Mouse (Mus musculus) c-Kit-positive CD71-positive TER-119-negative erythroid progenitor cells, embryonic 14.5 days (primary cell): Measurements from ENCODE around the gene Hsd17b3.

Experiments used
- DNase-seq: peaks from one replicate; pipeline ENCODE4 v3.0.0-alpha.2; 2013; ENCODE audit warnings: low read depth

Gene Hsd17b3

DNA sequence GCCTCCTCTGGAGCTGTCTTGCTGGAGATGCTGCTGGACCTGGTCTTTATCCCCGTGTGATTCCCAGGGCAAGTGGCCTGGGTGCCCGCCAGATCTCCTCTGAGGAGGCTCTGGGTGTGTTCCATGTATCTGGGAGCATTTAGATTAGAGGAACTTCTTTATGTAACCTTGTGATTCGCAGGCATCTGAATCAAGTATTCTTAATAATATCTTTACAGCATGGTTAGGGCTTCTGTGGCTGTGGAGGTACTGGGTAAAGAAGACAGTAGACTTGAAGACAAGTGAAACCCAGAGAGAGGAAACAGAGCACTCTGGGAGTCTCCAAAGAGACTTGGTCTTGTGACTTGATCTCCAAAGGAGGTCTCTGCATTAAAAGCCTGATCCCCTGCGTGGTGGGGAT is at the start of gene Hsd17b3:
Gene Hsd17b3 (minus strand): TSS at position 101 of the 400 bp plus-strand sequence.
- DNase-seq: no peak

DNA sequence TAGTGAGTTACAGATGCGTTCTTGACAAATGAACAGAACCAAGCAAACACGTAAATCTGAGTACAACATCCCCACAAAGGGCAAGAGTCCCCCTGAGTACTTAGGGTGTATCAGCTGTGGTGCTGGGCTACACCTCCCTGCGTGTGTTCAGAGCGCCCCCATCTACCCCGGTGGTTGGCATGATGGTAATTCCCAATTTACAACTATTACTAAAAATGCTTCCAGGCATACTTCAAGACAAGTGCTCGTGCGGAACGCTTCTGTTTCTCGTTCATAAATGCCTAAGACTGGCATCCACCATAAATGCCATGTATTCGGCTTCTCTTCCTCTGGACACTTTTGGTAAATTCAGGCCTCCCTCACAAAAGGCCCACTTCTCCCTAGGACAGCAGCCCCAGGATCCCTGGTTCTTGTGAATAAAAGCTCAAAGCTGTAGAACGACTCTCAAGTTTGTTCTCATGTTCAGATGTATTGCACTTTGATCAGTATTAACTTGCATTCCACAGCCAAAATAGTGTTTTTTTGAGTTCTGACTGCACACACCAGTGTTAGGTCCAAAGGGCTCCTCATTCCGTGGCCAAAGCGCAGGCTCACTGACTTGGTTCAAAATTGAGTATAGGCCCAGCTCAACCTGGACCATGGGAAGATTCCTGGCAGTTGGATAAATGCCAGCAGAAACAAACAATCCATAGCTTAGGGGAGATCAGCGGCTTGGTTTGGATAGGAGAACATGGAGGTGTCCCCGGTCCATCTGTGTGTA is 40.8 kb upstream of the Hsd17b3 start:
- DNase-seq: no peak

- no peak for DNase-seq
These were observed 40.0 kb upstream of the Hsd17b3 start, which contains the start of gene Slc35d2 for GRCm38 (mm10) chr13:64128858-64129615. TSS of gene Slc35d2 (minus strand) at chr13:64129368.

DNA sequence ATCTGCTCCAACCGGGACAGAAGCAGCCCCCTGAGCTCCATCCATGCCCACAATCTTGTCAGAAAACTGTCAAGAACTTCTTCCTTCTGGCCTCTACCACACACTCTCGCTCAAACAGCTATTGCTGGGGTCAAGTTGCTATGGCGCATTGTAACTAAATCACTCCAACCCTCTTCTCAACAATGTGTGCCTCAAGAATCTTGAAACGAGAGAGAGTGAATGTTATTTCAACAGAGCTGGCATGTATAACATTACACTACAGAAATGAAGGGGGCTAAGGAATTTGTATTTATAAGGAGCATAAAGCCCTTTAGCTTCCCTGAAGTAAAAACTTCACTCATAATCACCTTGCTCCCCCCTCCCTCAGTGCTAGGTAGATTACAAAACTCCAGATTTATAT is 37.3 kb upstream of the Hsd17b3 start:
- DNase-seq: no peak

- no peak for DNase-seq
These were observed 35.9 kb upstream of the Hsd17b3 start for GRCm38 (mm10) chr13:64124886-64125285.

DNA sequence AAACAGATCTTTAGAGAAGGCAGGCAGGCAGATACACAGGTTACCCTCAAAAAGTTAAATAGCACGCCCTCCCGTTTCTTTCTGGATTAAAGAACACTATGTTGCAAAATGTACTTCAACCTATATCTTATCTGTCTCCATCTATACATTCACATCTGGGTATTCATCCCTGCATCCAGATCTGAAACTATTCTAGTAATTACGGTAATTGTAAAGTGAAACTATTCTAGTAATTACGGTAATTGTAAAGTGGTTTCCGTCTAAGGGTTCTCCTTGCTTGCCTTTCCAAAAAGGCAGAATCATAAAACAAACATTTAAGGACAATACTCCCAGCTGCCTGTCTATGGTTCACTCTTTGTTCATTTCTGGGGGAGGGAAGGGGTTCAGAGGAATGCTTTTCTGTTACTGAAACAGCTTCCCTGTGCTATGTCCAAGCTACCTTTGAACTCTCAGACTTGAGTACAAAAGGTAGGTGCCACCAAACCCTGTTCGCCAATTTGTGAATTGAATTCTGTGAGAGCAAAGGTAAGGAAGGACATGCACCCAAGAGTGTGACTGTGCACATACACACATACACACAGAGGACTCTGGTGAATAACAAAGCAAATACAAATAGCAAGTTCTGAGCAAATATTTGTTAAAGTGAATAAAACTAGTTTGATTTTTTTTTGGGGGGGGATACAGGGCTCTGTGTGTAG is 34.6 kb upstream of the Hsd17b3 start:
- no peak for DNase-seq

DNA sequence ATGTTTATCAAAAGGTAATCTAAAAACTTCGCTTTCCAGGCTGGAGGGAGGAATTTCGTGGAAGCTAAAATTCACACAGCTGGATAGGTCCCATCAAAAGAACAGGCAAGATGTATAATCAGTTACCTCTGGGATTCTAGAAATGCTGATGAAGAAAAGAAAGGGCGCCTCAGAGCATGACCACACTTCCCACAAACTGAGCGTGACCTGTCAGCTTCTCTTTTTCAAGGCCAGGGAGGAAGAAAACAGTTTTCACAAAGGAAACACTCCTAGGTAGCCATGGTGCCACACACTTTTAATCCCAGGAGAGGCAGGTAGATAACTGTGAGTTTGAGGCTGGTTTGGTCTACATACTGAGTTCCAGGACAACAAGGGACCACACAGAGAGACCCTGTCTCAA is 31.7 kb upstream of the Hsd17b3 start:
- DNase-seq: no peak

GRCm38 (mm10) chr13:64117442-64117841 is 28.4 kb upstream of the Hsd17b3 start:
- DNase-seq: no peak

DNA sequence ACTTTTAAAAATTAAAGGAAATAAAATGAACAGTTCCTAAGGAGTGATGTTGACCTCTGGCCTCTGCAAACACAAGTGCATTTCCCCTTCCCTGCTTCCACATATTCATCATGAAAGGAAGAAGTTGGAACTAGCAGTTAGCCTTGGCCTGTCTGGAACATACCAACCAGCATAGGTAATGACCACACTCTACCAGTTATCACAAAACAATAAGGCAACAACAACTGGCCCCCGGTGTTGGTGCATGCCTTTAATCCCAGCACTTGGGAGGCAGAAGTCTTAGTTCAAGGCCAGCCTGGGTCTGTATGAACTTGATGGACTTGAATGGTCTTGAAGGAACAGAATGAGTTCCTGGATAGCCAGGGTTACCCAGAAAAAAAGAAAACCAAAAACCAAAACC is 21.4 kb upstream of the Hsd17b3 start:
- no peak for DNase-seq

DNA sequence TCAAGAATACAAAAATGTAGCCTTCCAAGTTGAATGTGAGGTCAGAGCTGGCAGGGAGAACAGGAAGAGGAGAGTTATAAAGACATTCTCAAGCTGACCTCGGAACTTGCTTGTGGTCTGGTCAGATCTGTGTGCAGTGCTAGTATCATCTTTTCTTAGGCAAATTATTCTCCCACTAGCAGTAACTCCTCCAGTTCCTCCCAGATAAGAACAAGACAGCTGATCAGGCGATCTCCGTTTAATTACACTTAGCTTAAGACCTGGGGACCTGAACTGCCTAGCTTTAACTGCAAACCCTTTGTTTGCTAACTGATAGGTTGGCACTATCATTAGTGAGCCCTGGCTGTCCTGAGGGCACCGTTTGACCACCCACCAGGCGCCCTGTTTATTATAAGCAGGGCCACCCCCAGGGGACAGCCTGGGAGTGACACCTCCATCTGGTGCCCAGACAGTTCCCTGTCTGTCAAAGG is 19.4 kb upstream of the Hsd17b3 start:
- DNase-seq: no peak

GRCm38 (mm10) chr13:64107535-64107934 is 18.5 kb upstream of the Hsd17b3 start:
- DNase-seq: no peak

GRCm38 (mm10) chr13:64107105-64107504 is 18.1 kb upstream of the Hsd17b3 start:
- DNase-seq: no peak

GRCm38 (mm10) chr13:64105690-64106089 is 16.7 kb upstream of the Hsd17b3 start:
- no peak for DNase-seq

DNA sequence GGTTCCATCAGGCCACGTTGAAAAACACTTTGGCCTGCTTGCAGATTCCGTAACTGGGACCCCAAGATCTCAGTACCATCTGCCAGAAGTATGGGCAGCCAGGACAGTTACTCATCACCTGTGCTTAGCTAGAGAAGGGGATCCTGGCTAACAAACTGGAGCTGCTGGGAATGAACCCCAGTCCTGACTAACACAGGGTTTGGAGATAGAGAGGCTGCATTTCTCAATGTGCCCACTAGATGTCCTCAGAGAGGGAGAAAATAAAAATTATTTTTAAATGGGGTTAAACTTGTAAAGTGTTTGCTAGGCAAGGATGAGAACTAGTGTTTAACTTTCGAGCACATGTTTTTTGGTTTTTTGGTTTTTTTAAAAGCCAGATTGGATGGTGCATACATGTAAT is 11.2 kb upstream of the Hsd17b3 start:
- peak; percentile 41 for DNase-seq

DNA sequence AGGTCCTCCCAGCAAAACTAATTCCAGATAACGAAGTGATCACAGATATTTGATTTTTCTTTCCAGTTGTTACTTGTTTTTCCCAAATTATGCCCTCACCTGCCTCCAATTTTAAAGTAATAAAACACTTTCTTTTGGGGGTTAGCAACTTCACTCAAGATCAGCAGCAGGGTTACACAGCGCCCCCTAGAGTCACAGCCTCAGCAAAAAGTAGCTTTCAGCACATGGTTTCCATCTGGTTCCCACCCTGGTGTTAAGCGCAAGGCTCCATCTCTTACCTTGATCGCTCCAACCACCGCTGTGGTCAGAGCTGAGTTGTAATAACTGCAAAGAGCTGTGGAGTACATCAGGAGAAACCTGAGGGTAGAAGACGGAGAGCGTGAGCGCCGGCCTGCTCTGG is 10.0 kb upstream of the Hsd17b3 start:
- DNase-seq: peak; percentile 27

GRCm38 (mm10) chr13:64093341-64093740 is 4.3 kb upstream of the Hsd17b3 start:
- peak; percentile 60 for DNase-seq

DNA sequence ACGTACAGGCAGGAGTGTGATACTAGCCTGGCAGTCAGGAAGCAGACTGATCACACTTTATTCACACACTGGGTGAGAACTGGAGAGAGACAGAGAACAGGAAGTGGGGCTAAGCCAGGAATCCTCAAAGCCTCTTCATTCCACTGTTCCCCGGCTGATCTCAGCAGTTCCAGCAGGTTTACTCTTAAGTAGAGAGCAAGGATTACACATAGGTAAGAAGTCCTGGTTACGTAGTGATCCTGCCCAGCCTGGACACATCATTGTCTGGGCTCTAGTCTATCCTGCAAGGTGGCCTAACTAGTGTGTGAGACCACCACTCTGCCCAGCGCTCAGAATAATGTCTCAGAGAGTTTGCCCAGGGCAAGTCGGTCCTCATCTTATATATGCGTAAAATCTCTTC is 3.7 kb upstream of the Hsd17b3 start:
- no peak for DNase-seq

DNA sequence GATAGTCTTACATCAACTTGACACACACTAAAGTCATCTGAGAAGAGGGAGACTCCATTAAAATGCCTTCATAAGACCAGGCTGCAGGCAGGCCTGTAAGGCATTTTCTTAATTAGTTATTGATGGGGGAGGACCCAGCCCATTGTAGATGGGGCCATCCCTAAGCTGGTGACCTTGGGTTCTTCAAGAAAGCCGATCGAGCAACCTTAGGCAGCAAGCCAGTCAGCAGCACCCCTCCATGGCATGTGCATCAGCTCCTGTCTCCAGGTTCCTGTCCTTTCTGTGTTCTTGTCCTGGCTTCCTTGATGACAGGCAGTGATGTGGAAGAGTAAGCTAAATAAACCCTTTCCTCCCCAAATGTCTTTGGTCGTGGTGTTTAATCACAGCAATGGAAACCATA is 3.1 kb upstream of the Hsd17b3 start:
- no peak for DNase-seq

- no peak for DNase-seq
These were observed 2.0 kb upstream of the Hsd17b3 start for GRCm38 (mm10) chr13:64091006-64091405.

DNA sequence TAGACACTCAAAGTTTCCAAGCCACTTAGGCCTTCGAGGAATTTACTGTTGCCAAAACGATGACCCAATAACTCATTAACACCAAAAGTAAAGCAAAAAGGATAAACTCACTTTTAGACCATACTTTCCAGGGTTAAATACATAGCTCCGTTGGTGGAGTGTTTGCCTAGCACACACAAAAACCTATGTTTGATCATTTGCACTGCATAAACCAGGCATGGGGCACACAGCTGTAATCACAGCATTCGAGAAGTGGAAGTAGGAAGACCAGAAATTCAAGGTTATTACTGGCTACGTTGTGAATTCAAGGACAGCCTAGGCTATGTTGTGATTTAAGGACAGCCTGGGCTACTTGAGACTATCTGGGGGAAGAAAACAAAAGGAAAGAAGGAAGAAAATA is 1.2 kb upstream of the Hsd17b3 start:
- DNase-seq: no peak

DNA sequence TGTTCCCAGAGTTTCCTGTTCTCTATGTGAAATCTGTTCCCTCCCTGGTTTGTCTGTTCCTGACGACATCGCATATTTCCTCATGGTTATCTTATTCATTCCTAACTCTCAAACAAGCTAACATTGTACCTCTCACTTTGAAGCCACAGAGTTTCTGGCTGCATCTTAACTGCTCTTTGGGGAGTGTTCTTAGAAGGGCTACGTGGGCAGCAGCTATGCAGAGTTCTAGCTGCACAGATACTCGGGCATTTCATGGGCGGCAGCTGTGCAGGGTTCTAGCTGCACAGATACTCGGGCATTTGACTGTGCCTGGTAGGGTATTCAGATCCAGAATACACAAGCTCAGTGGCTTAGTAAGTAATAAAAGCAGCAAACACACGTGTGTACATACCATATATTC is 973 bp downstream of the Hsd17b3 start:
- no peak for DNase-seq

GRCm38 (mm10) chr13:64086036-64086435 is 3.0 kb downstream of the Hsd17b3 start:
- no peak for DNase-seq

- no peak for DNase-seq
These were observed 5.7 kb downstream of the Hsd17b3 start for GRCm38 (mm10) chr13:64083331-64083730.
